Mouse (Mus musculus): ENCODE data around the gene Dcxr. TPM values are rescaled to one million over a fixed set of nuclear protein-coding genes. Genes with fewer than 3 reads are reported as not detected.

The Dcxr gene
- polyA plus RNA-seq, 1 experiment from 2014 or later = 16.0 TPM

- 64% methylated on average over 10 of the region's 10 CpGs for WGBS
- Histone ChIP-seq H3K27ac (replicated peaks) (peak overlapping the region; percentile 40; the same call in 1 of the 2 replicates), H3K4me1 (peaks cover 54% of the 10 kb centered on the region), H3K9me3 (peaks cover 3% of the 10 kb centered on the region; the same call in 1 of the 2 replicates), H3K36me3 (replicated peaks) (peaks cover 95% of the 10 kb centered on the region), H3K27me3 (replicated peaks; ENCODE audit: low read depth, poor library complexity, severe bottlenecking) (no peaks in the 10 kb centered on the region), H3K4me3 (no peak overlapping the region)
- no peak for DNase-seq (ENCODE audit: low spot score)
Observed at GRCm38 (mm10) chr11:120697741-120698140, 29.3 kb downstream of the Dcxr start.

- H3K36me3 ChIP-seq (replicated peaks) = peaks cover 94% of the 10 kb centered on the region
- H3K27ac ChIP-seq (replicated peaks) = no peak overlapping the region
- no peak for DNase-seq (ENCODE audit: low spot score)
Observed at GRCm38 (mm10) chr11:120696568-120696967, 30.5 kb downstream of the Dcxr start.

GRCm38 (mm10) chr11:120695641-120696040, 31.4 kb downstream of the Dcxr start:
- H3K4me1 ChIP-seq = peaks cover 54% of the 10 kb centered on the region

More at GRCm38 (mm10) chr11:120696568-120696967, 30.5 kb downstream of the Dcxr start:
- no peaks in the 10 kb centered on the region for H3K27me3 ChIP-seq (replicated peaks; ENCODE audit: low read depth, poor library complexity, severe bottlenecking)
- H3K4me1 ChIP-seq = peaks cover 54% of the 10 kb centered on the region
- H3K4me3 ChIP-seq = no peak overlapping the region
- WGBS = 92% methylated on average over 6 of the region's 6 CpGs
- H3K9me3 ChIP-seq = peaks cover 3% of the 10 kb centered on the region; the same call in 1 of the 2 replicates

GRCm38 (mm10) chr11:120695184-120695583, 31.9 kb downstream of the Dcxr start:
- Histone ChIP-seq H3K27ac (replicated peaks) (peak overlapping the region; percentile 76), H3K9me3 (peaks cover 3% of the 10 kb centered on the region; the same call in 1 of the 2 replicates), H3K27me3 (replicated peaks; ENCODE audit: low read depth, poor library complexity, severe bottlenecking) (no peaks in the 10 kb centered on the region), H3K4me3 (0 out of 2 replicates have a peak overlapping the region, but pooled peaks have one; percentile 6), H3K36me3 (replicated peaks) (peaks cover 93% of the 10 kb centered on the region), H3K4me1 (peaks cover 50% of the 10 kb centered on the region)
- WGBS = 38% methylated on average over 4 of the region's 4 CpGs
- DNase-seq (ENCODE audit: low spot score) = peak; percentile 64

More at GRCm38 (mm10) chr11:120695641-120696040, 31.4 kb downstream of the Dcxr start:
- H3K4me3 ChIP-seq = 0 out of 2 replicates have a peak overlapping the region, but pooled peaks have one; percentile 6
- WGBS = 55% methylated on average over 12 of the region's 12 CpGs
- H3K9me3 ChIP-seq = peaks cover 3% of the 10 kb centered on the region; the same call in 1 of the 2 replicates
- peak; percentile 71 for DNase-seq (ENCODE audit: low spot score)
- no peaks in the 10 kb centered on the region for H3K27me3 ChIP-seq (replicated peaks; ENCODE audit: low read depth, poor library complexity, severe bottlenecking)
- H3K27ac ChIP-seq (replicated peaks) = peak overlapping the region; percentile 76
- peaks cover 93% of the 10 kb centered on the region for H3K36me3 ChIP-seq (replicated peaks)

- Histone ChIP-seq H3K27me3 (replicated peaks; ENCODE audit: low read depth, poor library complexity, severe bottlenecking) (no peaks in the 10 kb centered on the region), H3K27ac (replicated peaks) (no peak overlapping the region), H3K4me3 (no peak overlapping the region), H3K4me1 (peaks cover 33% of the 10 kb centered on the region), H3K9me3 (peaks cover 3% of the 10 kb centered on the region; the same call in 1 of the 2 replicates), H3K36me3 (replicated peaks) (peaks cover 92% of the 10 kb centered on the region)
- WGBS = 76% methylated on average over 3 of the region's 3 CpGs
- no peak for DNase-seq (ENCODE audit: low spot score)
Observed at GRCm38 (mm10) chr11:120693461-120693860, 33.6 kb downstream of the Dcxr start.

- H3K27me3 ChIP-seq (replicated peaks; ENCODE audit: low read depth, poor library complexity, severe bottlenecking) = no peaks in the 10 kb centered on the region
- peaks cover 24% of the 10 kb centered on the region for H3K4me1 ChIP-seq
- no peak overlapping the region for H3K4me3 ChIP-seq
- H3K9me3 ChIP-seq = peaks cover 3% of the 10 kb centered on the region; the same call in 1 of the 2 replicates
- WGBS = 94% methylated on average over 4 of the region's 4 CpGs
- no peak for DNase-seq (ENCODE audit: low spot score)
- H3K36me3 ChIP-seq (replicated peaks) = peaks cover 95% of the 10 kb centered on the region
- H3K27ac ChIP-seq (replicated peaks) = no peak overlapping the region
Observed at GRCm38 (mm10) chr11:120692471-120693011, 34.5 kb downstream of the Dcxr start.

- H3K4me3 ChIP-seq = no peak overlapping the region
- peaks cover 95% of the 10 kb centered on the region for H3K36me3 ChIP-seq (replicated peaks)
- no peaks in the 10 kb centered on the region for H3K9me3 ChIP-seq
- 88% methylated on average over 3 of the region's 3 CpGs for WGBS
- H3K27ac ChIP-seq (replicated peaks) = no peak overlapping the region
- H3K27me3 ChIP-seq (replicated peaks; ENCODE audit: low read depth, poor library complexity, severe bottlenecking) = no peaks in the 10 kb centered on the region
- DNase-seq (ENCODE audit: low spot score) = no peak
- peaks cover 5% of the 10 kb centered on the region for H3K4me1 ChIP-seq
Observed at GRCm38 (mm10) chr11:120689365-120689764, 37.7 kb downstream of the Dcxr start.

- Histone ChIP-seq H3K4me1 (0 out of 2 replicates have a peak, but pooled peaks cover 3% of the 10 kb centered on the region), H3K27ac (replicated peaks) (peak overlapping the region; percentile 36), H3K36me3 (replicated peaks) (peaks cover 96% of the 10 kb centered on the region), H3K4me3 (no peak overlapping the region), H3K9me3 (no peaks in the 10 kb centered on the region), H3K27me3 (replicated peaks; ENCODE audit: low read depth, poor library complexity, severe bottlenecking) (no peaks in the 10 kb centered on the region)
- 79% methylated on average over 20 of the region's 20 CpGs for WGBS
- DNase-seq (ENCODE audit: low spot score) = no peak
Observed at GRCm38 (mm10) chr11:120686650-120687272, 40.3 kb downstream of the Dcxr start.

- no peak for DNase-seq (ENCODE audit: low spot score)
- Histone ChIP-seq H3K27ac (replicated peaks) (no peak overlapping the region), H3K4me3 (no peak overlapping the region), H3K4me1 (0 out of 2 replicates have a peak, but pooled peaks cover 3% of the 10 kb centered on the region), H3K27me3 (replicated peaks; ENCODE audit: low read depth, poor library complexity, severe bottlenecking) (no peaks in the 10 kb centered on the region), H3K36me3 (replicated peaks) (peaks cover 96% of the 10 kb centered on the region), H3K9me3 (no peaks in the 10 kb centered on the region)
- WGBS = 90% methylated on average over 2 of the region's 2 CpGs
Observed at GRCm38 (mm10) chr11:120684660-120685059, 42.4 kb downstream of the Dcxr start.

- DNase-seq (ENCODE audit: low spot score) = no peak
- H3K4me1 ChIP-seq = 0 out of 2 replicates have a peak, but pooled peaks cover 3% of the 10 kb centered on the region
- no peaks in the 10 kb centered on the region for H3K9me3 ChIP-seq
- WGBS = 73% methylated on average over 2 of the region's 2 CpGs
- H3K4me3 ChIP-seq = no peak overlapping the region
- H3K27ac ChIP-seq (replicated peaks) = no peak overlapping the region
- no peaks in the 10 kb centered on the region for H3K27me3 ChIP-seq (replicated peaks; ENCODE audit: low read depth, poor library complexity, severe bottlenecking)
- H3K36me3 ChIP-seq (replicated peaks) = peaks cover 96% of the 10 kb centered on the region
Observed at GRCm38 (mm10) chr11:120684086-120684485, 43.0 kb downstream of the Dcxr start.

GRCm38 (mm10) chr11:120683536-120683935, 43.5 kb downstream of the Dcxr start:
- no peak for DNase-seq (ENCODE audit: low spot score)
- Histone ChIP-seq H3K36me3 (replicated peaks) (peaks cover 96% of the 10 kb centered on the region), H3K4me1 (0 out of 2 replicates have a peak, but pooled peaks cover 3% of the 10 kb centered on the region), H3K27me3 (replicated peaks; ENCODE audit: low read depth, poor library complexity, severe bottlenecking) (no peaks in the 10 kb centered on the region), H3K9me3 (no peaks in the 10 kb centered on the region), H3K4me3 (no peak overlapping the region), H3K27ac (replicated peaks) (no peak overlapping the region)
- WGBS = 90% methylated on average over 3 of the region's 3 CpGs

GRCm38 (mm10) chr11:120682683-120683082, 44.4 kb downstream of the Dcxr start:
- Histone ChIP-seq H3K4me1 (0 out of 2 replicates have a peak, but pooled peaks cover 3% of the 10 kb centered on the region), H3K36me3 (replicated peaks) (peaks cover 96% of the 10 kb centered on the region), H3K9me3 (no peaks in the 10 kb centered on the region), H3K27me3 (replicated peaks; ENCODE audit: low read depth, poor library complexity, severe bottlenecking) (no peaks in the 10 kb centered on the region), H3K4me3 (no peak overlapping the region), H3K27ac (replicated peaks) (no peak overlapping the region)
- DNase-seq (ENCODE audit: low spot score) = no peak
- WGBS = 93% methylated on average over 5 of the region's 5 CpGs

- Histone ChIP-seq H3K27me3 (replicated peaks; ENCODE audit: low read depth, poor library complexity, severe bottlenecking) (no peaks in the 10 kb centered on the region), H3K4me1 (peaks cover 5% of the 10 kb centered on the region; the same call in 1 of the 2 replicates), H3K4me3 (no peak overlapping the region), H3K9me3 (no peaks in the 10 kb centered on the region), H3K36me3 (replicated peaks) (peaks cover 94% of the 10 kb centered on the region), H3K27ac (replicated peaks) (no peak overlapping the region)
- WGBS = 87% methylated on average over 3 of the region's 3 CpGs
- no peak for DNase-seq (ENCODE audit: low spot score)
Observed at GRCm38 (mm10) chr11:120679909-120680308, 47.2 kb downstream of the Dcxr start.

All from embryonic facial prominence, embryonic 10.5 days (tissue).